Mouse (Mus musculus): ENCODE measurements around the gene Cd27. TPM values are rescaled to one million over a fixed set of nuclear protein-coding genes. Genes with fewer than 3 reads are reported as not detected.

Cd27 gene
- total and polyA plus RNA-seq, 3 experiments = 0.46 TPM; not detected in 2

GRCm38 (mm10) chr6:125186203-125186602 lies 50.6 kb downstream of the Cd27 start:
- peaks cover 19% of the 10 kb centered on the region for H3K79me2 ChIP-seq (ENCODE audit: control insufficient read depth, insufficient read depth, low read length, poor library complexity)
- no peaks in the 10 kb centered on the region for H3K9me3 ChIP-seq (replicated peaks; ENCODE audit: insufficient read depth, low read length)
- H3K36me3 ChIP-seq (ENCODE audit: control insufficient read depth in 1 of 2, insufficient read depth in 2 of 2, low read length in 2 of 2) = peaks cover 5 to 35% of the 10 kb centered on the region in 2 experiments; a peak in 3 of 4 replicates
- H3K27ac ChIP-seq (ENCODE audit: control insufficient read depth, low read depth, low read length) = no peak overlapping the region
- H3K4me1 ChIP-seq (ENCODE audit: control insufficient read depth in 1 of 2, insufficient read depth in 2 of 2, low read length in 2 of 2) = peaks cover 3 to 5% of the 10 kb centered on the region in 2 experiments; a peak in 2 of 4 replicates
- H3K4me3 ChIP-seq (ENCODE audit: control insufficient read depth in 1 of 2, insufficient read depth in 1 of 2, low read depth in 2 of 2, low read length in 2 of 2) = no peak overlapping the region
- no peaks in the 10 kb centered on the region for H3K27me3 ChIP-seq (ENCODE audit: control insufficient read depth in 1 of 2, insufficient read depth in 2 of 2, low read length in 2 of 2)
- no peak for DNase-seq (ENCODE audit: low read depth, low spot score)
- H3K9ac ChIP-seq (ENCODE audit: control insufficient read depth, low read depth, low read length, poor library complexity, severe bottlenecking) = no peak overlapping the region
- TF ChIP-seq POLR2AphosphoS2 (IDR thresholded peaks at IDR 0.05; ENCODE audit: low read length) = no peak
- TF ChIP-seq MAX (IDR thresholded peaks at IDR 0.05; ENCODE audit: low read length) = no peak
- no peak for TF ChIP-seq HCFC1 (IDR thresholded peaks at IDR 0.05; ENCODE audit: low read depth, low read length)
- TF ChIP-seq SMC3 (IDR thresholded peaks at IDR 0.05; ENCODE audit: low read depth, low read length) = no peak
- no peak for TF ChIP-seq ZMIZ1 (IDR thresholded peaks at IDR 0.05; ENCODE audit: low read depth, low read length)
- TF ChIP-seq JUND (IDR thresholded peaks at IDR 0.05; ENCODE audit: low read depth, low read length) = no peak
- TF ChIP-seq POLR2A (IDR thresholded peaks at IDR 0.05; ENCODE audit: control insufficient read depth in 1 of 2, insufficient read depth in 1 of 2, low read depth in 1 of 2, low read length in 2 of 2, poor library complexity in 1 of 2) = no peak
- TF ChIP-seq MXI1 (IDR thresholded peaks at IDR 0.05; ENCODE audit: low read depth, low read length) = no peak
- no peak for TF ChIP-seq TCF12 (IDR thresholded peaks at IDR 0.05; ENCODE audit: low read depth, low read length)
- no peak for TF ChIP-seq ZNF384 (IDR thresholded peaks at IDR 0.05; ENCODE audit: low read depth, low read length)
- TF ChIP-seq CTCF (IDR thresholded peaks at IDR 0.05 in 2 of 3, conservative IDR thresholded peaks at IDR 0.05 in 1 of 3; ENCODE audit: control insufficient read depth in 1 of 3, insufficient read depth in 1 of 3, low read depth in 2 of 3, low read length in 3 of 3, poor library complexity in 1 of 3, severe bottlenecking in 1 of 3) = no peak
- TF ChIP-seq ETS1 (IDR thresholded peaks at IDR 0.05; ENCODE audit: low read depth, low read length) = no peak
- no peak for TF ChIP-seq MAZ (IDR thresholded peaks at IDR 0.05; ENCODE audit: low read depth, low read length)
- TF ChIP-seq KAT2A (conservative IDR thresholded peaks at IDR 0.05; ENCODE audit: low read depth, low read length) = no peak
- no peak for TF ChIP-seq TBP (IDR thresholded peaks at IDR 0.05; ENCODE audit: low read depth, low read length)
- TF ChIP-seq ELF1 (IDR thresholded peaks at IDR 0.05; ENCODE audit: low read depth, low read length) = no peak
- no peak for TF ChIP-seq USF1 (IDR thresholded peaks at IDR 0.05; ENCODE audit: low read depth, low read length)
- no peak for TF ChIP-seq E2F4 (IDR thresholded peaks at IDR 0.05; ENCODE audit: borderline replicate concordance, low read depth, low read length)
- no peak for TF ChIP-seq RCOR1 (IDR thresholded peaks at IDR 0.05; ENCODE audit: low read depth, low read length)
- no peak for TF ChIP-seq NELFE (IDR thresholded peaks at IDR 0.05; ENCODE audit: low read depth, low read length)

Other genes with a start within 250 kb of the Cd27 start
- gene Pianp, start 240.3 kb downstream of the Cd27 start, total RNA-seq (2012; rRNA removed) = 0.19 and 0.33 TPM in 2 replicates
- 1 to 10 TPM in 1 of 2 experiments, not detected in 1; 5.5 TPM for gene Pianp, start 240.3 kb downstream of the Cd27 start, polyA plus RNA-seq (2012; ENCODE audit: insufficient read depth in 1 of 2, insufficient read length in 2 of 2, low read depth in 1 of 2, low replicate concordance in 2 of 2, missing spikeins in 1 of 2)
- gene Zfp384, start 227.9 kb downstream of the Cd27 start, total RNA-seq (2012; rRNA removed) = 19.2 and 19.5 TPM in 2 replicates
- gene Zfp384, start 227.9 kb downstream of the Cd27 start, polyA plus RNA-seq (2012; ENCODE audit: insufficient read depth in 1 of 2, insufficient read length in 2 of 2, low read depth in 1 of 2, low replicate concordance in 2 of 2, missing spikeins in 1 of 2) = 10 to 100 TPM in 1 of 2 experiments, not detected in 1; 57.4 TPM
- 26.3 and 29.5 TPM in 2 replicates for gene Ing4, start 197.2 kb downstream of the Cd27 start, total RNA-seq (2012; rRNA removed)
- gene Ing4, start 197.2 kb downstream of the Cd27 start, polyA plus RNA-seq (2012; ENCODE audit: insufficient read depth in 1 of 2, insufficient read length in 2 of 2, low read depth in 1 of 2, low replicate concordance in 2 of 2, missing spikeins in 1 of 2) = 10 to 100 TPM in 1 of 2 experiments, not detected in 1; 34.9 TPM
- gene Acrbp, start 187.3 kb downstream of the Cd27 start, total RNA-seq (2012; rRNA removed) = 1.2 and 3.3 TPM in 2 replicates
- gene Acrbp, start 187.3 kb downstream of the Cd27 start, polyA plus RNA-seq (2012; ENCODE audit: insufficient read depth in 1 of 2, insufficient read length in 2 of 2, low read depth in 1 of 2, low replicate concordance in 2 of 2, missing spikeins in 1 of 2) = 1 to 10 TPM in 1 of 2 experiments, not detected in 1; 5.3 TPM
- gene Lpar5, start 169.1 kb downstream of the Cd27 start, total RNA-seq (2012; rRNA removed) = 2.8 and 3.5 TPM in 2 replicates
- gene Lpar5, start 169.1 kb downstream of the Cd27 start, polyA plus RNA-seq (2012; ENCODE audit: insufficient read depth in 1 of 2, insufficient read length in 2 of 2, low read depth in 1 of 2, low replicate concordance in 2 of 2, missing spikeins in 1 of 2) = 10 to 100 TPM in 1 of 2 experiments, not detected in 1; 16.2 TPM
- gene Chd4, start 141.0 kb downstream of the Cd27 start, total RNA-seq (2012; rRNA removed) = 173 and 193 TPM in 2 replicates
- gene Chd4, start 141.0 kb downstream of the Cd27 start, polyA plus RNA-seq (2012; ENCODE audit: insufficient read depth in 1 of 2, insufficient read length in 2 of 2, low read depth in 1 of 2, low replicate concordance in 2 of 2, missing spikeins in 1 of 2) = 100 to 1,000 TPM in 1 of 2 experiments, 10 to 100 TPM in 1; 93.0 to 232 TPM
- 210 and 263 TPM in 2 replicates for gene Nop2, start 105.1 kb downstream of the Cd27 start, total RNA-seq (2012; rRNA removed)
- gene Nop2, start 105.1 kb downstream of the Cd27 start, polyA plus RNA-seq (2012; ENCODE audit: insufficient read depth in 1 of 2, insufficient read length in 2 of 2, low read depth in 1 of 2, low replicate concordance in 2 of 2, missing spikeins in 1 of 2) = 100 to 1,000 TPM; 221 to 337 TPM
- 75.4 and 96.1 TPM in 2 replicates for gene Iffo1, start 91.8 kb downstream of the Cd27 start, total RNA-seq (2012; rRNA removed)
- 10 to 100 TPM in 1 of 2 experiments, not detected in 1; 96.9 TPM for gene Iffo1, start 91.8 kb downstream of the Cd27 start, polyA plus RNA-seq (2012; ENCODE audit: insufficient read depth in 1 of 2, insufficient read length in 2 of 2, low read depth in 1 of 2, low replicate concordance in 2 of 2, missing spikeins in 1 of 2)
- gene Gapdh, start 70.5 kb downstream of the Cd27 start, total RNA-seq (2012; rRNA removed) = 723 and 1,144 TPM in 2 replicates
- gene Gapdh, start 70.5 kb downstream of the Cd27 start, polyA plus RNA-seq (2012; ENCODE audit: insufficient read depth in 1 of 2, insufficient read length in 2 of 2, low read depth in 1 of 2, low replicate concordance in 2 of 2, missing spikeins in 1 of 2) = 1,000 to 10,000 TPM in 1 of 2 experiments, not detected in 1; 1,834 TPM
- 86.6 and 88.8 TPM in 2 replicates for gene Ncapd2, start 45.3 kb downstream of the Cd27 start, total RNA-seq (2012; rRNA removed)
- gene Ncapd2, start 45.3 kb downstream of the Cd27 start, polyA plus RNA-seq (2012; ENCODE audit: insufficient read depth in 1 of 2, insufficient read length in 2 of 2, low read depth in 1 of 2, low replicate concordance in 2 of 2, missing spikeins in 1 of 2) = 100 to 1,000 TPM in 1 of 2 experiments, not detected in 1; 394 TPM
- 208 and 251 TPM in 2 replicates for gene Mrpl51, start 45.2 kb downstream of the Cd27 start, total RNA-seq (2012; rRNA removed)
- 100 to 1,000 TPM in 1 of 2 experiments, not detected in 1; 286 TPM for gene Mrpl51, start 45.2 kb downstream of the Cd27 start, polyA plus RNA-seq (2012; ENCODE audit: insufficient read depth in 1 of 2, insufficient read length in 2 of 2, low read depth in 1 of 2, low replicate concordance in 2 of 2, missing spikeins in 1 of 2)
- 1.1 and 1.5 TPM in 2 replicates for gene Vamp1, start 21.5 kb downstream of the Cd27 start, total RNA-seq (2012; rRNA removed)
- gene Vamp1, start 21.5 kb downstream of the Cd27 start, polyA plus RNA-seq (2012; ENCODE audit: insufficient read depth in 1 of 2, insufficient read length in 2 of 2, low read depth in 1 of 2, low replicate concordance in 2 of 2, missing spikeins in 1 of 2) = 1 to 10 TPM in 1 of 2 experiments, not detected in 1; 5.5 TPM
- 2.1 and 2.5 TPM in 2 replicates for gene Tapbpl, start 5.2 kb downstream of the Cd27 start, total RNA-seq (2012; rRNA removed)
- gene Tapbpl, start 5.2 kb downstream of the Cd27 start, polyA plus RNA-seq (2012; ENCODE audit: insufficient read depth in 1 of 2, insufficient read length in 2 of 2, low read depth in 1 of 2, low replicate concordance in 2 of 2, missing spikeins in 1 of 2) = 1 to 10 TPM in 1 of 2 experiments, not detected in 1; 5.2 TPM
- not detected in 2 replicates for gene Tuba3a, start 49.0 kb upstream of the Cd27 start, total RNA-seq (2012; rRNA removed)
- gene Tuba3a, start 49.0 kb upstream of the Cd27 start, polyA plus RNA-seq (2012; ENCODE audit: insufficient read depth in 1 of 2, insufficient read length in 2 of 2, low read depth in 1 of 2, low replicate concordance in 2 of 2, missing spikeins in 1 of 2) = under 1 TPM in 1 of 2 experiments, not detected in 1; 0.06 TPM
- gene Ltbr, start 76.9 kb upstream of the Cd27 start, total RNA-seq (2012; rRNA removed) = 35.0 and 47.6 TPM in 2 replicates
- 10 to 100 TPM in 1 of 2 experiments, not detected in 1; 64.2 TPM for gene Ltbr, start 76.9 kb upstream of the Cd27 start, polyA plus RNA-seq (2012; ENCODE audit: insufficient read depth in 1 of 2, insufficient read length in 2 of 2, low read depth in 1 of 2, low replicate concordance in 2 of 2, missing spikeins in 1 of 2)
- 0.07 TPM in 1 of 2 replicates, not detected in the other for gene Scnn1a, start 83.6 kb upstream of the Cd27 start, total RNA-seq (2012; rRNA removed)
- gene Scnn1a, start 83.6 kb upstream of the Cd27 start, polyA plus RNA-seq (2012; ENCODE audit: insufficient read depth in 1 of 2, insufficient read length in 2 of 2, low read depth in 1 of 2, low replicate concordance in 2 of 2, missing spikeins in 1 of 2) = under 1 TPM in 1 of 2 experiments, not detected in 1; 0.50 TPM
- 16.6 and 22.0 TPM in 2 replicates for gene Tnfrsf1a, start 112.4 kb upstream of the Cd27 start, total RNA-seq (2012; rRNA removed)
- 10 to 100 TPM in 1 of 2 experiments, not detected in 1; 43.4 TPM for gene Tnfrsf1a, start 112.4 kb upstream of the Cd27 start, polyA plus RNA-seq (2012; ENCODE audit: insufficient read depth in 1 of 2, insufficient read length in 2 of 2, low read depth in 1 of 2, low replicate concordance in 2 of 2, missing spikeins in 1 of 2)
- gene Plekhg6, start 143.8 kb upstream of the Cd27 start, total RNA-seq (2012; rRNA removed) = not detected in 2 replicates
- under 1 TPM in 1 of 2 experiments, not detected in 1; 0.13 TPM for gene Plekhg6, start 143.8 kb upstream of the Cd27 start, polyA plus RNA-seq (2012; ENCODE audit: insufficient read depth in 1 of 2, insufficient read length in 2 of 2, low read depth in 1 of 2, low replicate concordance in 2 of 2, missing spikeins in 1 of 2)

All from MEL (cell line).